Mouse (Mus musculus) Patski (cell line): ENCODE measurements around the gene Itga10. TPM values are rescaled to one million over a fixed set of nuclear protein-coding genes. Genes with fewer than 3 reads are reported as not detected.
"Not testable (repeated sequence)": the region's sequence is repeated elsewhere in the genome, so short reads cannot be mapped to it uniquely, and the experiment has no call there.

ENCODE experiments used
- ATAC-seq: fragments of 100-300 bp; one replicate; pipeline ENCODE4 v1.8.0; 2021
- CTCF ChIA-PET: fragments of 350-600 bp; sonication (Branson Sonifier 250); formaldehyde crosslinking; loops from one replicate; lab custom pipeline; 2022; ENCODE audit warnings: inconsistent platforms; lab: Charles Lee
- POLR2A ChIA-PET: fragments of 350-600 bp; sonication (Branson Sonifier 250); formaldehyde crosslinking; loops from one replicate; lab custom pipeline; 2022; ENCODE audit warnings: antibody characterized with exemption, inconsistent platforms; lab: Charles Lee
- DNase-seq: peaks from one replicate; pipeline ENCODE4 v3.0.0-alpha.2; 2011; ENCODE audit warnings: low read depth, low spot score
- H3K27me3 ChIP-seq: fragments of 371-371 bp; one replicate; pipeline ENCODE4 v1.5.1; 2021
- CTCF ChIP-seq: fragments of 100-300 bp; IDR thresholded peaks from one replicate; pipeline ENCODE4 v1.5.1; 2021
- in situ Hi-C: fragments of 300-500 bp; cut with MboI; formaldehyde crosslinking; loops from 3 replicates; pipeline ENCODE4 v1.11.1; 2018; ENCODE audit warnings: low pct_unique_long_range_greater_than_20kb, mixed read lengths
- polyA plus RNA-seq: library from polyadenylated mRNA; unstranded; gene quantifications from one replicate; pipeline ENCODE4 v1.2.3, GENCODE M21; 2021

Itga10 gene
- polyA plus RNA-seq, 1 experiment from 2014 or later = 2.2 TPM

DNA sequence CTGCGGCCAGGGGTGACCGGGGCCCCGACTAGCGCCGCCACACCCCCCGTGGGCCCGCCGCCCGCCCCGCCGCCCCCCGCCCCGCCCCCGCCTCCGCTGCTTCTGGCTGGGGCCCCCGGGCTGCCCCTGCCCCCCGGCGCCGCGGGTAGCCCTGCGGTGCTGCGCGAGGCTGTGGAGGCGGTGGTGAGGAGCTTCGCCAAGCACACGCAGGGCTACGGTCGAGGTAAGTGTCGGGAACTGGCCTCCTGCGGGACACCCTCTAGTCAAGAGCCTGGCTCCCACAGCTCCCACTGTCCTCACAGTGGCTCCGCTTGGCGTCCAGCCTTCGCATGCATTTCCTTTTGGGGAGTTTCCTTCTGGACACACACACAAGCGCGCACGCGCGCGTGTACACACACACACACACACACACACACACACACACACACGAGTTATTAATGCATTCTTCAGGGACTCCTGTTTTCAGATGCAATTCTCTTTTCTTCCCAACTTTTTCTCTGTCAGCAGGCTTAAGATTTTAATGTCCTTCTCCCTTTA lies 44.1 kb upstream of the Itga10 start:
- peak; percentile 26 for ATAC-seq
- in situ Hi-C loops = no loop called here
- no peak for TF ChIP-seq CTCF
- ChIA-PET POLR2A (interaction anchor here (0.6 to 2.5 kb wide), 7 partner anchors 14 to 77 kb away, joined by 3 to 9 read pairs (median 4); partner anchors contain the start of genes Rbm8a and Txnip), CTCF (interaction anchor here (1.0 to 3.5 kb wide), 5 partner anchors 14 to 28 kb away, joined by 3 to 12 read pairs (median 5); partner anchors contain the start of genes Gm16253 and Rbm8a)
- no peaks in the 10 kb centered on the region for H3K27me3 ChIP-seq
- DNase-seq = no peak

GRCm38 (mm10) chr3:96601941-96602703 lies 43.3 kb upstream of the Itga10 start:
- ChIA-PET POLR2A (interaction anchor here (0.6 to 2.5 kb wide), 4 partner anchors 41 to 45 kb away, joined by 4 to 9 read pairs (median 6); partner anchors contain the start of gene Txnip), CTCF (interaction anchor here (1.1 to 3.5 kb wide), 4 partner anchors 15 to 61 kb away, joined by 3 to 12 read pairs (median 6); partner anchors contain the start of gene Gm16253)
- DNase-seq = no peak
- TF ChIP-seq CTCF = no peak
- no peak for ATAC-seq
- no peaks in the 10 kb centered on the region for H3K27me3 ChIP-seq
- in situ Hi-C loops = no loop called here

GRCm38 (mm10) chr3:96602704-96603084 lies 42.7 kb upstream of the Itga10 start:
- ATAC-seq = no peak
- in situ Hi-C loops = no loop called here
- DNase-seq = no peak
- TF ChIP-seq CTCF = no peak
- ChIA-PET POLR2A (interaction anchor here (1.7 kb wide), 1 partner anchor 45 kb away, joined by 5 read pairs; the partner anchor contains the start of gene Txnip), CTCF (interaction anchor here (0.9 to 3.5 kb wide), 5 partner anchors 7 to 61 kb away, joined by 3 to 12 read pairs (median 3); partner anchors contain the start of gene Polr3gl)
- no peaks in the 10 kb centered on the region for H3K27me3 ChIP-seq

- no peaks in the 10 kb centered on the region for H3K27me3 ChIP-seq
- CTCF ChIA-PET = interaction anchor here (0.9 to 3.5 kb wide), 10 partner anchors 8 to 100 kb away, joined by 3 to 27 read pairs (median 3); partner anchors contain the start of genes Polr3gl and Rbm8a
- ATAC-seq (no peak), DNase-seq (no peak)
- POLR2A ChIA-PET = interaction anchor here (0.6 to 1.7 kb wide), 7 partner anchors 14 to 48 kb away, joined by 3 to 5 read pairs (median 3); partner anchors contain the start of gene Txnip
- TF ChIP-seq CTCF = no peak
- in situ Hi-C loops = no loop called here
Measured at GRCm38 (mm10) chr3:96603311-96603710, 42.1 kb upstream of the Itga10 start.

GRCm38 (mm10) chr3:96606007-96606406 lies 39.4 kb upstream of the Itga10 start:
- DNase-seq, ATAC-seq, POLR2A ChIA-PET, in situ Hi-C loops, H3K27me3 ChIP-seq: not testable (repeated sequence)
- CTCF ChIA-PET = interaction anchor here (1.3 kb wide), 1 partner anchor 58 kb away, joined by 3 read pairs; no protein-coding TSS in a partner anchor

GRCm38 (mm10) chr3:96606618-96607017 lies 38.8 kb upstream of the Itga10 start:
- in situ Hi-C loops = no loop called here
- no peaks in the 10 kb centered on the region for H3K27me3 ChIP-seq
- ATAC-seq (no peak), DNase-seq (no peak)
- CTCF ChIA-PET = interaction anchor here (1.0 to 1.3 kb wide), 2 partner anchors 10 to 12 kb away, joined by 3 to 7 read pairs; no protein-coding TSS in a partner anchor
- TF ChIP-seq CTCF = no peak
- POLR2A ChIA-PET = interaction anchor here (1.7 kb wide), 1 partner anchor 10 kb away, joined by 5 read pairs; no protein-coding TSS in a partner anchor

- no peaks in the 10 kb centered on the region for H3K27me3 ChIP-seq
- TF ChIP-seq CTCF = no peak
- ChIA-PET POLR2A (interaction anchor here (0.5 to 2.0 kb wide), 4 partner anchors 11 to 28 kb away, joined by 4 to 7 read pairs (median 4); partner anchors contain the start of genes Polr3gl and Rbm8a), CTCF (interaction anchor here (0.8 to 5.3 kb wide), 5 partner anchors 11 to 43 kb away, joined by 3 to 27 read pairs (median 5); partner anchors contain the start of genes Polr3gl and Rbm8a)
- in situ Hi-C loops = no loop called here
- ATAC-seq (no peak), DNase-seq (no peak)
Measured at GRCm38 (mm10) chr3:96617941-96618340, 27.4 kb upstream of the Itga10 start.

GRCm38 (mm10) chr3:96623201-96623600 lies 22.2 kb upstream of the Itga10 start:
- POLR2A ChIA-PET = no interaction called here
- H3K27me3 ChIP-seq = no peaks in the 10 kb centered on the region
- no peak for TF ChIP-seq CTCF
- ATAC-seq (no peak), DNase-seq (no peak)
- CTCF ChIA-PET = interaction anchor here (2.7 kb wide), 1 partner anchor 8 kb away, joined by 9 read pairs; no protein-coding TSS in a partner anchor
- in situ Hi-C loops = no loop called here

DNA sequence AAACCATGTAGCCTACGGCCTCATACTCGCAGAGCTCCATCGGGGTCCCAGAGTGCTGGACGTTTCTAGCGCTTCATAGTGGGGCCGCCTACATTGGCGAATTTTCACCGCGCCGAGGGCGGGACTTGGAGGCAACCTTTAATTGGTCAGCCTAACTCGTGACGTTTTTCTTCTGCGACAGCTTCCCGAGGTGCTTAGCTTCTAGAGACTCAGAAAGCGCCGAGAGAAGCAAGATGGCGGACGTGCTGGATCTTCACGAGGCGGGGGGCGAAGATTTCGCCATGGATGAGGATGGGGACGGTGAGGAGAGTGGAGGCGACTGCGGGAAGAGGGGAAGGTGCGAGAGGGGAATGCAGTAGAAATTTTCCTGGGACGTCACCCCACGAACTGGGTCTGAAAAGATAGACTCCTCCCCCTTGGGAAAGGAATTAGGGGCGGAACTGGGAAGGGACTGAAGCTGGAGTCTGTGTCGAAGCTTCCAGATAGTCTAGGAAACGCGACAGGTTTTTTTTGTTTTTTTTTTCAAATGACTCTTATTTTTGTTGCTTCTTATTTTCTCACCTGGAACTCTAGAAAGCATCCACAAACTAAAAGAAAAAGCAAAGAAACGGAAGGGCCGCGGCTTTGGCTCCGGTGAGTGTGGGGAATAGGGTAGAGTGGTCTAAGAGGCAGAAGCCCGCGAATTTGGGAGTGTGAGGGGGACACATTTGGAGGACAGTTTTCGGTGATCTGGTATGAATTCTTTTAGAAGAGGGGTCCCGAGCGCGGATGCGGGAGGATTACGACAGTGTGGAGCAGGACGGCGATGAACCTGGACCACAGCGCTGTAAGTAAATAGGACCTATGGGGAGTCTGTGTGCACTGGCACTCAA lies 15.4 kb upstream of the Itga10 start, which contains the start of gene Rbm8a:
Gene Rbm8a (plus strand): TSS at position 205 of the 872 bp plus-strand sequence.
- TF ChIP-seq CTCF = no peak
- CTCF ChIA-PET = interaction anchor here (1.4 to 3.6 kb wide), 8 partner anchors 10 to 83 kb away, joined by 3 to 17 read pairs (median 4); partner anchors contain the start of genes Lix1l and Polr3gl
- in situ Hi-C loops = no loop called here
- DNase-seq = peak; percentile 98
- H3K27me3 ChIP-seq = no peaks in the 10 kb centered on the region
- POLR2A ChIA-PET = interaction anchor here (0.6 to 1.4 kb wide), 6 partner anchors 9 to 53 kb away, joined by 3 to 7 read pairs (median 3); partner anchors contain the start of genes Gm16253, Lix1l and Polr3gl
- peak; percentile 87 for ATAC-seq
